Mouse (Mus musculus) urinary bladder, postnatal 10 days (tissue): Measurements from ENCODE around the gene Glod4.

Source experiments
- DNase-seq: peaks from one replicate; pipeline ENCODE4 v3.0.0; 2022; ENCODE audit warnings: low spot score

Glod4 gene

DNA sequence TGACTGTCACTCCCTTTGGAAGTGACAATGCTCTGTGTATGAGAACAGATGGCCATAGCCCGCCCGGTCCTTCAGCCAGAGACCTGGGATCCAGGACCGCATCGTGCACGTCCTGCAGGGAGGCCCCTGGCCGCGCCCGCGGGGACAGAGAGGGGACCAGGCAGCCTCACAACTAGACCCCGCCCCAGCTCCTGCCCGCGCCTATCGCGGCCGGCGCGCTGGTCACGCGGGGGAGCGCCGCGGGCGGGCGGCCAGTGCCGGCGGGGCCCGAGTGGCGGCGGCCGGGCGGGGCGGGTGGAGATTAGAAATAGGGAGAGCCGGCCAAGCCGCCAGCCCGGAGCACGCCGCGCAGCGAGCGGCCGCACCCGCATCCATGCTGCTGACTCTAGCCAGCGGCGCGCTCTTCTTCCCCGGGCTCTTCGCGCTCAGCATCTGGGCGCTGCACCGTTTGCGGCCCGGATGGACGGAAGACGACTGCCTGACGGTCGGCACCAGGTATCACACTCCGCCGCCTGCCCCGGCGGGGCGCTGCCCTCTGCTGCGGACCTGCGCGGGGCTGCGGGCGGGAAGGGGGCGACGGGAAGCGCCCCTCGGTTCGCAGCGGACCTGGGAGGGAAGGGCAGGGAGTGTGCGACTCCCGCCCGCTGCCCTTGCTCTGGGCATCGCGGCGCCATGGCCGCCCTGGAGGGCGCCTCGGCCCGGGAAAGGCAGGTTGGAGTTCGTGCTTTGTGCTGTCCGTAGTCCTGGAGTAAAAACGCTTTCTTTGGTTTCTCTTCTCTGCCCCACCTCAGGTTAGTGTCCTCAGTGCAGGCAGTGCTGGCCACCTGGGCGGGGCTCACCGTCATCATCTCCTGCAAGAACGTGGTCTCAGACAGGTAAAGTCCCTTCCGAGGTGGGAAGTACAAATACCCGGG, 41.5 kb downstream of the Glod4 start:
- peak; percentile 40 for DNase-seq

GRCm38 (mm10) chr11:76196977-76197469, 46.5 kb downstream of the Glod4 start:
- no peak for DNase-seq

- no peak for DNase-seq
Observed at GRCm38 (mm10) chr11:76196275-76196976, 47.1 kb downstream of the Glod4 start.

- DNase-seq = no peak
Observed at GRCm38 (mm10) chr11:76186908-76187307, 56.6 kb downstream of the Glod4 start.

GRCm38 (mm10) chr11:76183745-76184144, 59.8 kb downstream of the Glod4 start:
- no peak for DNase-seq

GRCm38 (mm10) chr11:76180146-76180540, 63.4 kb downstream of the Glod4 start:
- no peak for DNase-seq

DNA sequence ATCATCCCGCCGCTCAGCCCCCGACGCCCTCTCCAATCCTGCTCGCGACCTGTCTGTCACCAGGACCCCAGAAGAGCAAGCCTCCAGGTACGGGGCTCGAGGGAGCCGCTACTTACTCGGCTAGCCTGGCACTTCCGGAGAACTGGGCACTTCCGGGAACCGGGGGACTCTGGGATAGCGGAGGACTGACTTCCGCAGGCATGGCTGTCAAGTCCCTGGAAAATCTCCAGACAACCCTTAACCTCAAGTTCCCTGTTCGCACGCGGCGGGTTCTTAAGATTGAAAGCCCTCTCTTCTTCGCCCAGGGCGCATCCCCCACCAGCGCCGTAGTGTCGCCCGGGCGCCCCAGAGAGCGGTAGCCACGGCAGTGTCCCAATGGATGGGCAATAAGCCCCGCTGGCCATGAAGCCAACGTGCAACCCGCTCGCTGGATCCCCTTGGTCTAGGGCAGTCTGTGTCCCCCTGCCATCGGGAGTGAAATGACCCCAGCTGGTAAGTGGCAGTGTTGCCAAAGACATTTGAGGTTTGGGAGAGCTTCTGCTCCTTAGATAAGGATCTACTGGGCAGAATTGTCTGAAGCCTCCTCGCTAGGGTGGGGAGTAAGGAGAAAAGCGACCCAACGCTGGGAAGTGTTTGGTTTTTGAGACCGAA, 63.9 kb downstream of the Glod4 start, which contains the start of the genes Vps53 and Fam57a:
TSS of gene Vps53 (minus strand) at position 153 of the 651 bp plus-strand sequence.
TSS of gene Fam57a (plus strand) at position 177 of the 651 bp plus-strand sequence.
- peak; percentile 39 for DNase-seq

DNA sequence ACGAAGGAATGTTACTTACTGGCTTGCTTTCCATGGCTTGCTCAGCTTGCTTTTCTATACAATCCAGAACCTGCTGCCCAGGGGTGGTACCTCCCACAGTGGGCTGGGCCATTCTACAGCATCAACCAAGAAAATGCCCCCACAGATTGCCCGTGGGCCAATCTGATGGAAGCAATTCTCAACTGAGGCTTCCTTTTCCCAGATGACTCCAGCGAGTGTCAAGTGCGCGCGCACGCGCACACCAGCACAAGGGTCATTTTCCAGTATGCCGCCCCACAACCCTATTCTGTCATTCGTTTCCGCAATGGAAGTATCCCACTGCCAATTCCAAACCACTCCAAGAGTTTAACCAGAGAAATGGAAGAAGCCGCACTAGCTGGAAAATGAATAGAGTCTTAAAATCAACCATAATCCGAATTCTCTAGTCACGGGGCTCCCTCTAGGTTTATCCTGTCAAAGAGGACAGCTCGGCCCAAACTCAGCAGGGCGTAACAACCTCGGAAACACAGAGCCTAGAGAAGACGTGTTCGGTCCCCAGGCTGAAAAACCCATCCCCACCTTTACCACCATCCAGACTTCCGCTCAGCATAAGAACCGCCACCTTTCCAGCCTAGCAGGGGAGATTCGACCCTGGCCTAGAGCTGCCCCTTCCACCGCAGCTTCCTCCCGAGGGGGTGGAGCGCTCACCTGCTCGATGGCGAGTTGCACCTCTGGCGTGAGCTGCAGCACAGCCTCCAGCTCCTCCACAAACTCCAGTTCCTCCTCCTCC, 64.6 kb downstream of the Glod4 start:
- no peak for DNase-seq

GRCm38 (mm10) chr11:76170207-76170606, 73.3 kb downstream of the Glod4 start:
- DNase-seq = no peak

DNA sequence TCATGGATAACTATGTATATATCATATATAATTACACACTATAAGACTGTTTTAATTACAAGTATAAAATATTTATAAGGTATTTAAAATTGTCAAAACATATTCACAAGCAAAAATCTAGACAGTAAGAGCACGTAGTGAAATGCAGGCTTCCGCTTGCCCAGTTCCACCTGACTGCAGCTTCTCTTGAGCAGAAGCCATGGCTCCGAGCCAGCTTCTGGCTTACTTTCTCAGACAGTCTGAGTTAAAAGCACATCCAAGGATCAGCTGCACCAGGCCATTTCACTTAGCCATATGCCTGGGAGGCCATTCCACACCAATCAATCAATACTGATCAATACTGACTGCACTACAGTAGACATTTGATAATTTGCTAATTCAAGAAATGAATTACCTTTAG, 74.5 kb downstream of the Glod4 start:
- no peak for DNase-seq

DNA sequence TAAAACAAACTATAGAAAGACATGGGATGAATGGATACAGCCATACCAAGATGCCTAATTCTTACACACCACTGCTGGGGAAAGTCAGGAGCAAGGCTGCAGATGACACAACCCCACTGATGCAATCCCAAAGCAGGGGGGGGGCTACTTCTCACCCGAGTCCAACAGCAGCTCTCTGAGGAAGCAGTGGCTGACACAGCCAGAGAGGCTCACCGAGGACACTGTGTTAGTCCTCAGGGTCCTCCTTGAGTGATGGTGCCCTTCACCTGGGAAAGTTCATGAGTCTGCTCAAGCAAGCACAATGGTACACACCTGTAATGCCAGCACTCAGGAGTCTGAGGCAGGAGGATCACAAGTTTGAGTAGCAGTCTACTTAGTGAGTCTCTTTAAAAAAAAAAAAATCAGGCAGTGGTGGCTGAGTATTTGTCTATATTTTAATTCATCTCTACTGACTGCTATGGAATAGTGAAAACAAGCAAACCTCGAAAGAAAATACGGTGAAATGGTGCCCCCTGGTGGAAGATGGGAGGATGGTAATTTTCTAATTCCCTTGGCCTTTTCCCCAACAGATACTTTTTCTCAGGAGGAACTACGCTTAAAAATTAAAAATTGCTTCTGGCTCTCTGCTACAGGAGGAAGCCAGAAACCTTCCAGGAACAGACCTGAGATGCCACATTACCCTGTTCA, 76.3 kb downstream of the Glod4 start:
- no peak for DNase-seq

GRCm38 (mm10) chr11:76166657-76167056, 76.9 kb downstream of the Glod4 start:
- no peak for DNase-seq

DNA sequence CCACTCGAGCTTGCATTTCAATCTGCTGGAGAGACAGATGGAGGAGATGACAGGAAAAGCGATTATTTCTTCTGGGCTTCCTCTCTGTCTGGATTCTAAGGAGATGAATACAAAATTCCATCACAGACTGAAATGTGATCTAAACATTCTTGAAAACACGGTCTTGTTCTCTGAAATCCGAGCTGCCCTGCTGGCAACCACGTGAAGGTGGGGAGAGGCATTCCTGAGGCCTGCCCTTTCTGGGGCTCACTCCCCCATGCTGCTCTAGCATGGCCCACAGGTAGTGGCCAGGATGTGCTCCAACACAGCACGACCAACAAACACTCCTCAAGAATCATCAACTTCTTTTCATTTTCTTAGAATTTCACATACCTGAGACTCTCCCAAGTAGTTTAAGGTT, 83.3 kb downstream of the Glod4 start:
- DNase-seq = no peak

- DNase-seq = no peak
Observed at GRCm38 (mm10) chr11:76158375-76158774, 85.2 kb downstream of the Glod4 start.

- DNase-seq = no peak
Observed at GRCm38 (mm10) chr11:76154861-76155260, 88.7 kb downstream of the Glod4 start.

- DNase-seq = no peak
Observed at GRCm38 (mm10) chr11:76154200-76154599, 89.3 kb downstream of the Glod4 start.

GRCm38 (mm10) chr11:76153236-76153951, 90.1 kb downstream of the Glod4 start:
- no peak for DNase-seq

GRCm38 (mm10) chr11:76150980-76151379, 92.5 kb downstream of the Glod4 start:
- DNase-seq = no peak

GRCm38 (mm10) chr11:76148055-76149008, 95.2 kb downstream of the Glod4 start:
- no peak for DNase-seq
